Mouse (Mus musculus): Measurements from ENCODE around the gene Fank1.
"Not testable (repeated sequence)": the region's sequence is repeated elsewhere in the genome, so short reads cannot be mapped to it uniquely, and the experiment has no call there.

Fank1 gene

DNA sequence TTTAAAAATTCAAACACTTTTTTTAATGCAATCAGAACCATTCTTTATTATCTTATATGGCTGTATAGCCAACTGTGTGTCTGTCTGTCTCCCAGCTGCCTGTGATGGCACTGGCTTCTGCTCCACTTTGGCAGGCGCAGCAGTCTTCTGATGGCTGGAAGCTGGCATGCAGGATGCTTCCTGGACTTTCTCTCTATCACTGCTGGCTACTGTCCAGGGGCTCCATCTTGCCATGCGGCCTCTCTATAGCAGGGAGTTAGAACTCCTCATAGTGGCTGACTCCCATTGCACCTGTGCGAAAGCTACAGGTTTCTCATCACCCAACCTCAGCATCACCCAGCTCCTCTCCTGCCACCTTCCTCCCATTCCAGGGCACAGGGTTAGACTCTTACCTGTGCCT lies 81.8 kb downstream of the Fank1 start:
- CTCF ChIA-PET: interaction anchor here in 3 of 4 experiments (0.6 to 1.4 kb wide), 4 partner anchors 365 to 522 kb away, joined by 3 to 8 read pairs (median 5); no protein-coding TSS in a partner anchor
- POLR2A ChIA-PET: no interaction called here

DNA sequence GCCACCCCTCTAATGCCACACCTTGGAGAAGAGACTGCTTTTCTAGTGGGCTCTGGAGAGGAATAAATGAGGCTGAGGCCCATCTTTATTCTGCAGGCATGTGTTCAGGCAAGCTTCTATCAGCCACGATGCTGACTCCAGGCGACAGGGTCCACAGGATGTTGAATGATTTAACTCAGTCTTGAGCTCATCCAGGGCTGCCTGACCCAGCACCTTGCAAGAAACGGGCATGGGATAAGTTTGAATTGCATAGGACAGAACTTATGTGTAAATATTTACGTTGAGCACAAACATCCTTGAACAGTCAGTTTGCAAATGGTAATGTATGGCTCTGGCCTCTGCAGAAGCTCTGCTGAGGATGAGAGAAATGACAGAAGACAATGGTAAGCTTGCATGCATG lies 82.9 kb downstream of the Fank1 start:
- CTCF ChIA-PET: interaction anchor here (0.5 to 1.9 kb wide), 4 partner anchors 164 to 402 kb away, joined by 3 to 8 read pairs (median 4); no protein-coding TSS in a partner anchor
- POLR2A ChIA-PET: interaction anchor here in 2 of 4 experiments (0.6 to 1.1 kb wide), 2 partner anchors 250 to 364 kb away, joined by 3 to 4 read pairs; no protein-coding TSS in a partner anchor

DNA sequence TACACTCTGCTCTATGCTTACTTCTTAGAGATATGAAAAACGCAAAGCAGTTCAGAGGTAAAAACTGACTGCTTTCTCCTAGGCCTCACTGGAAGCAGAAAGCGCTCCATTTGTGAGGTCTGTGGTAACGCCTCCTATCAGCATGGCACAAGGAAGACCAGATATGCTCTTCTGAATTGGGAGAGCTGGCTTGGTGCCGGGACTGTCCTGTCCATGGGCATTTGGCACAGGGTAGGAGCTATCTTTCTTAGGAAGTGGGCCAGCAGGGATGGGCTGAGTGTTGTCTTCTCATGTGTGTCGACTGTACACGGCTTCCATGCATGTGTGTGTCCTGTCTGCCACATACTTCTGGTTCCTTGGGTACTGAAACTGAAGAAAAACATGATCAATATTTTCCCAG lies 85.6 kb downstream of the Fank1 start:
- ChIA-PET POLR2A (interaction anchor here in 2 of 4 experiments (0.6 to 0.7 kb wide), 2 partner anchors 56 to 417 kb away, joined by 3 to 4 read pairs; no protein-coding TSS in a partner anchor), CTCF (interaction anchor here in 1 of 4 experiments (0.8 kb wide), 1 partner anchor 516 kb away, joined by 3 read pairs; no protein-coding TSS in a partner anchor)

DNA sequence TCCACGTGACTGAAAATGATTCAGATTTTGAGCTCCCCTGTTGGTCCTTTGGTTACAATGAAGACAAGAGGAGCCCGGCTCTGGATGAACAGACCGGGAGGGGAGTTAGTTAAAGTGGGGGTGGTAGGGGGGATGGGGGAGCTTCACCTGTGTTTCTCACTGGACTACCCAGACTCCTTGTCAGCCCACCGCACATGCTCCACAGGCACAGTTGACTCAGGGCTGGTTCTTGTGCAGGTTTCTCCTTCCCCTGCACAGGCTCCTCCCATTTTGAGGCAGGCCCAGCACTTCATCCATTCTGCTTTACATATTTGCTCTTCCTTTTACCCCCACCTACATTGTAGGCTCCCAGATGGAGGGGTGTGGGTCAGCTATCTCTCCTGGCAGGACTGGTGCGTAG lies 86.1 kb downstream of the Fank1 start:
- ChIA-PET POLR2A (interaction anchor here in 2 of 4 experiments (0.6 to 0.7 kb wide), 2 partner anchors 56 to 417 kb away, joined by 3 to 4 read pairs; no protein-coding TSS in a partner anchor), CTCF (interaction anchor here in 1 of 4 experiments (0.8 kb wide), 1 partner anchor 516 kb away, joined by 3 read pairs; no protein-coding TSS in a partner anchor)

DNA sequence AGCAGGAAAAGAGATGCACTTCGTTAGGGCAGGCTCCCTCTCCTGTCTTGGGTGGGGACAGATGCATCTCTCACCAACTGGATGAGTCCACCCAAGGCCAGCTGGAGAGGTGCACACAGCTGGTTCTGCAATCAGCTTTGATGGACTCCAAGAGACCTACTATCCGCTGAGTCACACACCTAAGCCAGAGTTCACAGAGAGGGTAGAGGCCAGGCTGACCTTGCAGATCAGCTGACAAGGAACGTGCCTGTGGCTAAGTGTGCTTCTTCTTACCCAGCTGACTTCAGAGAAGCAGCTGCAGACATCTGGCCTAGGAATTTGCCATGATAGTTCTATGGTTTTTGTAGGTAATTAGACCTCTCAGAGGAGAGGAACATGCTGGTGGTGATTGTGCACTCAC lies 86.5 kb downstream of the Fank1 start:
- POLR2A ChIA-PET: no interaction called here

DNA sequence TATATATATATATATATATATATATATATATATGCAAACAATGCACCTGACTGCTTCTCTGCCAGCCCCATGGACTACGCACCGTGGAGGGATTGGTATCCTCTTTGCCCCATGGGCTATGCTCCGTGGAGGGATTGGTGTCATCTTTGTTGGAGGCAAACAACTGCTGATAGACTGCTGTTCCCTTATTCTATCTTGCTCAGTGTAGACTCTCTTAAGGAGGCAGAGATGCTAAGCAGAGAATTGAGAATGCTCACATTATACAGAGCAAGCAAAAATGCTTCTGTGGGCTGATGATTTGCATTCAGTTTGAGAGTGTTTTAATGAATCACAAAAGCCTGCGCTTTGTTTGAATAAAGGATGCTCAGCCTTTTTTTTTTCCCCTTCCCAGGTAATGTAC lies 87.0 kb downstream of the Fank1 start:
- CTCF ChIA-PET: interaction anchor here in 1 of 4 experiments (0.7 kb wide), 1 partner anchor 169 kb away, joined by 4 read pairs; no protein-coding TSS in a partner anchor

More for the DNA sequence above, 86.5 kb downstream of the Fank1 start:
- CTCF ChIA-PET: no interaction called here

DNA sequence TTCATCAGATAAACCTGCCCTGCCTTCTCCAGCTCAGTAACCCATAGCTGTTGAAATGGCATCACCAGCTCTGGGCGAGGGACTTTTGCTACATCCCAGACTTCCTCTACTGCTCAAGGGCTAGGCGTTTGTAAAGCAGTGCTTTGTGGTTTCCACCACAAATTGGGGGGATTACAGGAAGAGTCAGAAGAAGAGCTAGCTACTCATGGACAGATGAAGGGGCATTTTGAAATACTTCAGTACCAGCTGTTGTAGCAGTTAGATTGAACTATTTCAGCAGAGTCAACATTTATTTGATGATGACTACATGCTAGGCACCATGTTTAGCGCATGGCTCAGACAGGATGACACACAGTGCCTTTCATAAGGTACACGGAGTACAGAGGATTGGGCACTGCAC lies 93.6 kb downstream of the Fank1 start:
- POLR2A ChIA-PET: no interaction called here
- CTCF ChIA-PET: no interaction called here

More for the DNA sequence above, 87.0 kb downstream of the Fank1 start:
- POLR2A ChIA-PET: no interaction called here

DNA sequence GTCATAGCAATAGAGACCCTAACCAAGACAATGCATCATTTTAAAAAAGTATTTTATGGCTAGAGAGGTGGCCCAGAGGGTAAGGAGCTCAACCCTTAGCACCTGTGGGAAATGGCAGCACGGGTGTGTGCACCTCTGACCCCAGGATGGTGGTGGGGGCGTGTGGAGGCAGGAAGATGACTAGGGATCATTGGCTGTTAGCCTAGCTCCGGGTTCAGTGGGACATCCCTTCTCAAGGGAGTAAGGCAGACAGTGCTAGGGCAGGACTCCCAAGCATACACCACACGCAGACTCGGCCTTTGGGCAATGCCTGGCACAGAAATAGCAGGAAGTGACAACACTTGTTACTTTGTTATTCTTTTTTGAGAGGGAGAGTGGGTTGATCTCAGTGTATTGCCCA lies 96.0 kb downstream of the Fank1 start:
- ChIA-PET POLR2A (no interaction called here), CTCF (interaction anchor here in 1 of 4 experiments (0.6 kb wide), 1 partner anchor 317 kb away, joined by 19 read pairs; no protein-coding TSS in a partner anchor)

DNA sequence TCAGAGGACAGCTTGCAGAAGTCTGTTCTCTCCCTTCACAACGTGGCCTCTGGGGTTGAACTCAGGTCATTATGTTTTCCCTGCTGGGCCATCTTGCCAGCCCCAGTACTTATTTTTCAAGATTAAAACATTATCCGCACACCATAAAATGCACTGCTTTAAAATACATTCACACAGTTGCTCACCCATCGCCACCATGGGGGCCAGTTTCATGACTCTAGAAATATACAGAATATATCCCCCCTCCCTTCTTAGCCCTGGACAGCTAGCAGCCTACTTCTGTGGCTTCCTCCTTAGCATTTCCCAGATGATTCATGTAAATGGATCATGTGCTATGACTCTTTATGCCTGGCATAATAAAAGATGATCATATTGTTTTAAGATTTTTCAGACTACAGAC lies 99.5 kb downstream of the Fank1 start:
- ChIA-PET CTCF (no interaction called here), POLR2A (no interaction called here)

DNA sequence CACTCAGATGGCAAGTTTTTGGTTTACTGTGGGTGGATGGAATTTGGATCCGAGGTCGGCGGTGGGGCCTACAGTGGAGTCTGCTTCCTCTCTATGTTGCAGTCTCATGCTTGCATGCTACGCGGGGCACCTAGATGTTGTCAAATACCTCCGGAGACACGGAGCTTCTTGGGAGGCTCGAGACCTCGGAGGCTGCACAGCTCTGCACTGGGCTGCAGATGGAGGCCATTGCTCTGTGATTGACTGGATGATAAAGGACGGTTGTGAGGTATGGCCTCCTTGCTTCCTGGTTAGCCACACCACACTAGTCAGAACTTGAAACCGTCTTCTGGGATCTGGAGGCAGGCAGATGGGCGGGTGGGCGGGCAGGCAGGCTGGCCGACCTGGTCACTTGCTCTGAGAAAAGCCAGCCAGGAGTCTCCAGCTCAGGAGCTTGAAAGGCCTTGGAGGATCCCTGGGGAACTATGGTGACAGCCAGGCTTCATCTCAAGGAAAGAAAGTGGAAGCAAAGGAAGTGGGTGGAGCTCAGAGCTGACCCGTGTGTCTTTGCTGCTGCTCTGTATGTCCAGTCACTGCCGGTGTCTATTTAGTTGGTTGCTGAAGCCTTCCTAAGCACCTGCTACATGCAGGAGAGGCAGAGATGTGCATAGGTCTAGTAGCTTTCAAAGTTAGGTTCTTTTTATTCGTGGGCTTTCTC lies 100.1 kb downstream of the Fank1 start:
- ChIA-PET POLR2A (no interaction called here), CTCF (no interaction called here)

DNA sequence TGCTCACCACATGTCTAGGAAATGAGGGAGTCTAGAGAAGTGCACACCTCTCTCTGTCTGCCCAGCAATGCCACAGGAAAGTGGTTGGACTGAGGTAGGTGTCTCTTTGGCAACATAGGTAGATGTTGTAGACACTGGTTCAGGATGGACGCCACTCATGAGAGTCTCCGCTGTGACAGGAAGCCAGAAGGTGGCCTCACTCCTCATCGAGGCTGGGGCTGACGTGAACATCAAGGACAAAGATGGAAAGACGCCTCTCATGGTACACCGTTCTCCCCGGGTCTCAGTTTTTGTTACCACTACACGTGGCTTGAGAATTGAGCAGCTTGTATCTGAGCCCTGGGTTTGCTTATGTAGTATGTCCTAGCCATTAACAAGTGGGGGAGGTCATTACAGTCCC lies 103.1 kb downstream of the Fank1 start:
- POLR2A ChIA-PET: no interaction called here

DNA sequence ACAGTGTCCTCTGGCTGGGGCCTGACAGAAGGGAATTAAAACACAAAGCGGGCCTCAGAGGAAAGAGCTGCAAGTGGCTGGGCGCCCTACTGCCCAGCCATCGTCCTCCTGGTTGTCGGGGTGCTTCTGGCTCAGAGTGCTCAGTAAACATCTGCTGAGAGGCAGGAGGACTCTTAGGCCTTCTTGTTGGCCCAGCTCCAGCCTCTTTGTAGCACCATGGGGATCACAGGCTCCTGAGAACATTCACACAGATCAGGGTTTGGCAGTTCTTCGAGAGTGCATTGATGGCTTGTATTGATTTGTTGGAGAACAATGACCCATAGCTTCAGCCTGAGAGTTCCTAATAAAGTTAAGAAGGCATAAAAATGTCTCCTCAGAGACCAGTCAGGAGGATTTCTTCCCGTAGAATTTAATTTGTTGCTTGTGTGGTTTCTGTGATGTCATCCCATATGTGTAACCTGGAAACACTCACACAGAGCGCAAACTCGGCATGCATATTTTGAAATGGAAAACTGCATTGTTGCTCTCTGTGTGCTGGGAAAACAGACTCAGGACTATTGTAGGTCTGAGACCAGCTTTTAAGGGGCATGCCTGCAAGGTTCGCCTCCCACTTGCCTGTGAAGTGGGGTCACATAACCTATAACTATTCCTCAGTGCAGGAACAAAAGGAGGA lies 108.2 kb downstream of the Fank1 start:
- POLR2A ChIA-PET, CTCF ChIA-PET: not testable (repeated sequence)

More for the DNA sequence above, 103.1 kb downstream of the Fank1 start:
- CTCF ChIA-PET: interaction anchor here in 3 of 4 experiments (0.7 to 1.1 kb wide), 3 partner anchors 9 to 933 kb away, joined by 3 to 4 read pairs (median 3); no protein-coding TSS in a partner anchor

DNA sequence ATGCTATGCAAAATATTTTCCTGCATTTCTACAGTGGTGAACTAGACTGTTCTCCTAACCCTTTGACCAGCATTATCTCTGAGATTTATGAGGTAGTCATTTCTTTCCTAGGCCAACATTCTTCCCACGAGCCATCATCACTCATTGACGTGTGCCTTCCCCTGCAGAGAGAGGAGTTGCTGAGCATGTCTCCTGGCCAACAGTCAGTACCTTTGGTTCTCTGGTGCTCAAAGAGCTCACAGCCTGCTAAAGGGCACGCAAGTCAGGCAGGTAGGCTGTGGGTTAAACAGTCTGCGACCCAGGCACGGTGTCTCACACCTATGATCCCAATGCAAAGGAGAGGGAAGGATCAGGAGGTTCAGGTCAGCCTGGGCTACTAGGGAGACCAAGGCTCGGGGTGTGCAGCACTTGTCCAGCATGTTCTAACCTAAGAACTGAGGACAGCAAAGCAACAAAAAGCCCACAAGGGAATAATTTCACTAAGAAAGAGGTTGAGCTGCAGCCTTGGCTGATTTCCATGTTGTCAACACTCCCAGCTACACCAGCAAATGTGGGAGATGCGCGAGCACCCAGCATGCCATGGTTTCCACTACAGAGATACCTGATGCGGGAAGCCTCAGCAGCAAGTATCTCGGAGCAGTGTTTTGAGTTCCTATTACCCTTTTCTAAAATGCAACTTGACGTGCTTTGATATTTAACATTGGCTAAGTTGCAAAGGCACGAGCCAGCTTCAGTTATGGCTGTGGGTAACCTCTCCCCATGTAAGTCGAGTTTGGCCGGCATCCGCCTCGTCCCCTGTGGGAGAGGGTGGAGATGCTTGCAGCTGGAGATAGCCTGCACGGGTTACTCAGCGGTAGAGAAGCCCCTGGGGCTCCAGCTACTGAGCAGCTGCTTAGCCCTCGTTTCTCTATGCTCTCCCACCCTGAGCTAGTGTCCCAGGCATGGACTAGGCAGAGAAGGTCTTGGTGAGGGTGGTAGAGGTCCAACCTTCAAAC lies 112.6 kb downstream of the Fank1 start:
- ChIA-PET CTCF (no interaction called here), POLR2A (no interaction called here)

- ChIA-PET POLR2A (no interaction called here), CTCF (no interaction called here)
These were observed 113.3 kb downstream of the Fank1 start for GRCm38 (mm10) chr7:133889986-133890385.

DNA sequence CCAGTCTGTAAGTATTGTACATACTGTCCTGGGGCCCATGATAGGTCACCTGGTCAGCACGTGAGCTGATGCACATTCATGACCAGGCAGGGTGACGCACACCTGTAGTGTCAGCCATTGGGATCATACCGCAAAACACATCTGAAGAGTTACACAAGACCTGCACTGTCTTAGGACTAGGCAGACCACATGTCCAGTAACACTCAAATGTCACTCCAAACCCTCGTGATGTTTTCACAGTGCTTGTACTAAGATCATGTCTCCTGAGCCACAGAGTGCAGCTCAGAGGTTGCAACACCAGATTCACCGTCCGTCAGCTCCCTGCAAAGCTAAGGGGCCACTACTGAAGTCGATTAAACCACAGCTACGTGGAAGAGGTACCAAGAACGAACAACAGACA lies 114.6 kb downstream of the Fank1 start:
- CTCF ChIA-PET: interaction anchor here in 1 of 4 experiments (1.1 kb wide), 1 partner anchor 51 kb away, joined by 3 read pairs; no protein-coding TSS in a partner anchor
- POLR2A ChIA-PET: no interaction called here

GRCm38 (mm10) chr7:133891796-133892195 lies 115.1 kb downstream of the Fank1 start:
- POLR2A ChIA-PET: no interaction called here
- CTCF ChIA-PET: no interaction called here

- CTCF ChIA-PET: no interaction called here
- POLR2A ChIA-PET: no interaction called here
These were observed 122.7 kb downstream of the Fank1 start for GRCm38 (mm10) chr7:133899391-133899790.

GRCm38 (mm10) chr7:133908966-133909365 lies 132.3 kb downstream of the Fank1 start:
- CTCF ChIA-PET: interaction anchor here in 1 of 4 experiments (0.6 kb wide), 1 partner anchor 463 kb away, joined by 3 read pairs; no protein-coding TSS in a partner anchor
- POLR2A ChIA-PET: no interaction called here

DNA sequence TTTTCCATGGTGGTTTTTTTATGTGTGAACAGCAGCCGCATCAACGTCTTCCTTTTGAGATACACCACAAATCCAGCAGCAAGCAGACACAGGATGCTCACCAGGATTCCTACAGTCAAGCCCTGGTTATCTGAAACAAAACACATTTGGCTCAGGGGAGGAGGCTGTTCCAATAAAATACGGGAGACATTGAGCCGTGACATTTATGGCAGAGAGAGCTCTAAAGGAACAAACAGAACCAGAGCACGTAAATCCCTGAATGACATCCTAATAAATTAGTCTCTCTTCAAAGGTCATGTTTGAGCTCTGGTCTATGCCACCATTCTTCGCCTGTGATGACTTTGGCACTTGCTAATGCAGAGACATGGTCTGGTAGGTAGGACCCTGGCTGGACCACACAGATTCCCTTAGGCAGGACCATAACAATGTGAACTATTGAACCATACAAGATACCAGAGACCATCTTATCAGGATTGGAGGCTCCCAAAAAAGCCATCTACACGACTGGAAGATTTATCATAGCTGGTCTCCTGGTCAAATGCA lies 133.2 kb downstream of the Fank1 start:
- ChIA-PET CTCF (interaction anchor here in 1 of 4 experiments (0.6 kb wide), 1 partner anchor 645 kb away, joined by 3 read pairs; no protein-coding TSS in a partner anchor), POLR2A (no interaction called here)

Measured in embryonic stem cell, embryonic (primary cell).